Mouse (Mus musculus) retina, embryonic 14.5 days (tissue): ENCODE measurements around the gene Hnrnpab.

Experiments used
- DNase-seq: peaks from one replicate; pipeline ENCODE4 v3.0.0-alpha.2; 2015; ENCODE audit warnings: low spot score

Hnrnpab gene

DNA sequence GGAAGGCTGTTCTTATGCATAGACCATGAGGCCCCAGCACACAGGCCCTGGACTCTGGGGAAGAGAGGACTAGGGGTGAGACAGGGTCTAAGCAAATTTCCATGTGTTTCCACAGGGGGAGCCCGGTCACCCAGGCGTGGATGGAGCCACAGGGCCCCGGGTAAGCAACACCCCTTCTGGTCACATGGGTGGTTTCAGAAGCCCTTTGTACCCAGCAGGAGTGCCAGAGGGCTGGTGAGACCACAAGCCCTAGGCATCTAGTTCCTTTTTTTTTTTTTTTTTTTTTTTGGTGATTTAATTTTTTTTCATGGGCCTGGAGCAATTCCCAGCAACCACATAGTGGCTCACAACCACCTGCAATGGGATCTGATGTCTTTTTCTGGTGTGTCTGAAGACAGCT, 41.6 kb downstream of the Hnrnpab start:
- DNase-seq = no peak

DNA sequence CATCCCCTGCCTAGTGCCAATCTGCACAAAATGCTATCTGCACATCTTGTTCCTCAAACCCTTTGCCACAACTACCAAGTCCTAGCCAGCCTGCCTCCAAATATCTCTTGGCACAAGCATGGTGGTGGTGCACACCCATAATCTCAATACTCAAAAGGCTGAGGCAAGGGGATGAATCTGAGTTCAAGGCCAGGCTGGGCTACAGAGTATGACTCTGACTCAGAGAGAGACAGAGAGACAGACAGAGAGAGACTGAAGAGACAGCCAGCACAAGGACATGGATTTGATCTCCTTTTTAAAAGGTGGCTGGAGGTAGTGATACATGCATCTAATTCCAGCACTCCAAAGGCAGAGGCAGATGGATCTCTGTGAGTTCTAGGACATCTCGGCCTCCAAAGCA, 43.4 kb downstream of the Hnrnpab start:
- no peak for DNase-seq

- no peak for DNase-seq
Measured at GRCm38 (mm10) chr11:51555066-51555465, 51.6 kb downstream of the Hnrnpab start.

DNA sequence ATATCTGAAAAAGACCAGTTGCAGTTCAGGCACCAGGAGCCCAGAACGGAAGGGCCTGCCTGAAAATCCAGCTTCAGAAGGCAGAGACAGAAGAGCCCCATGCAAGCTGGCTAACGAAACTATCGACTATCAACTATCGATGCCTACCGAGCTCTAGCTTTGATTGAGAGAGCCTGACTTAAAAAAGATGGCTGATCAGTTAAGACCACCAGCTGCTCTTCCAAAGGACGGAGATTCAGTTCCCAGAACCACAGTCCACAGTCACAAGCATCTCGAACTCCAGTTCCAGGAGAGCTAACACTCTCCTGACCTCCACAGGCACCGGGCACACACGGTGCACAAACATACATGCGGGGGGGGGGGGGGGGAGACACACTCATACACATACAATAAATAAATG, 52.1 kb downstream of the Hnrnpab start:
- DNase-seq = no peak

DNA sequence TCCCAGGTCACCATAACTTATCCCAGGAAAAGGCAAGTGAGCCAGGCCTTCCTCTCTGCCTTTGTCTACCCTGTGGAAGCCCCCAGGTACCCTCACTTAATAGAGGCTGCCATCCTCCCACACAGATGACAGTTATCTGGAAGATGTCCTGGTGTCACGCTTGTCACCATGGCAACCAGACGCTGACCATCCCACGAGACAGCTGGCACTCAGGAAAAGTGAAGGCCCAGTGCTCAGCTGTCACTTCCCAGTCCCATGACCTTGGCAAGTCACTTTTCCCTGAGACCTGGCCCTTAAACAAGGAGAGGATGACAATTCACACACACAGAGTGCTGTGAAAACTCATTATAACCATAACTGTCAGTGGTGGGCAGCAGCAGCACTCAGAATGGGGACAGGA, 54.6 kb downstream of the Hnrnpab start:
- peak; percentile 51 for DNase-seq

GRCm38 (mm10) chr11:51551253-51551652, 55.4 kb downstream of the Hnrnpab start:
- DNase-seq = no peak
